Mouse (Mus musculus) forebrain, embryonic 12.5 days (tissue): ENCODE measurements around the gene Oas1g. TPM values are rescaled to one million over a fixed set of nuclear protein-coding genes. Genes with fewer than 3 reads are reported as not detected.
"Not testable (repeated sequence)": the region's sequence is repeated elsewhere in the genome, so short reads cannot be mapped to it uniquely, and the experiment has no call there.

Experiments used
- ATAC-seq: fragments of 200-750 bp; cut with Nextera tagmentation; 2 replicates; pipeline ENCODE4 v1.8.0; 2017; ENCODE audit warnings: moderate TSS enrichment; ENCODE audit not compliant: low FRiP score
- H3K27ac ChIP-seq: fragments of 300-500 bp; sonication (generic); 2 replicates; pipeline ENCODE4 v1.5.1; 2016; ENCODE audit warnings: mild to moderate bottlenecking
- H3K27me3 ChIP-seq: fragments of 300-500 bp; sonication (generic); 2 replicates; pipeline ENCODE4 v1.6.1; 2016; ENCODE audit warnings: mild to moderate bottlenecking
- H3K36me3 ChIP-seq: fragments of 300-500 bp; sonication (generic); replicated peaks from 2 replicates; pipeline ENCODE4 v1.6.1; 2016; ENCODE audit warnings: mild to moderate bottlenecking
- H3K4me1 ChIP-seq: fragments of 300-500 bp; sonication (generic); 2 replicates; pipeline ENCODE4 v1.6.1; 2016
- H3K4me2 ChIP-seq: fragments of 300-500 bp; sonication (generic); 2 replicates; pipeline ENCODE4 v1.6.1; 2016; ENCODE audit warnings: mild to moderate bottlenecking, moderate library complexity
- H3K4me3 ChIP-seq: fragments of 300-500 bp; sonication (generic); replicated peaks from 2 replicates; pipeline ENCODE4 v1.5.1; 2016; ENCODE audit warnings: mild to moderate bottlenecking
- H3K9ac ChIP-seq: fragments of 300-500 bp; sonication (generic); 2 replicates; pipeline ENCODE4 v1.6.1; 2016; ENCODE audit warnings: mild to moderate bottlenecking
- H3K9me3 ChIP-seq: fragments of 300-500 bp; sonication (generic); 2 replicates; pipeline ENCODE4 v1.6.1; 2016
- WGBS: fragments of 180-500 bp; shearing (Covaris S2); methylation state at CpG from one replicate; pipeline ENCODE4 v1.1.7; 2016; 5-methylcytosine and 5-hydroxymethylcytosine counted together
- polyA plus RNA-seq: library from polyadenylated mRNA; unstranded; fragments of >200 nt; fragmentation: Nextera tagmentation; extraction: Ambion mirVana; gene quantifications from 2 replicates; pipeline ENCODE4 v1.2.1, GENCODE M21; 2016

The Oas1g gene
- polyA plus RNA-seq, 1 experiment from 2014 or later = not detected

- not testable (repeated sequence) for H3K4me3 ChIP-seq, H3K27me3 ChIP-seq, H3K4me1 ChIP-seq, H3K9ac ChIP-seq, H3K4me2 ChIP-seq, ATAC-seq, H3K27ac ChIP-seq, H3K36me3 ChIP-seq, H3K9me3 ChIP-seq
- WGBS = 77% methylated on average over 2 of the region's 2 CpGs
Observed at GRCm38 (mm10) chr5:120878803-120879202, 8.6 kb downstream of the Oas1g start.

GRCm38 (mm10) chr5:120877407-120877806, 10.0 kb downstream of the Oas1g start:
- ATAC-seq, H3K36me3 ChIP-seq, H3K9me3 ChIP-seq, H3K4me2 ChIP-seq, H3K9ac ChIP-seq, H3K27me3 ChIP-seq, H3K4me1 ChIP-seq, H3K4me3 ChIP-seq, H3K27ac ChIP-seq: not testable (repeated sequence)
- 83% methylated on average over 2 of the region's 2 CpGs for whole genome bisulfite sequencing

- 85% methylated on average over 2 of the region's 3 CpGs for WGBS
- ATAC-seq, H3K4me3 ChIP-seq: not testable (repeated sequence)
Observed at GRCm38 (mm10) chr5:120876839-120877238, 10.6 kb downstream of the Oas1g start.

GRCm38 (mm10) chr5:120871469-120871868, 15.9 kb downstream of the Oas1g start:
- no peaks in the 10 kb centered on the region for H3K4me1 ChIP-seq
- no peaks in the 10 kb centered on the region for H3K27me3 ChIP-seq
- no peak overlapping the region for H3K9ac ChIP-seq
- no peaks in the 10 kb centered on the region for H3K36me3 ChIP-seq
- no peak for ATAC-seq
- H3K9me3 ChIP-seq = no peaks in the 10 kb centered on the region
- WGBS = 60% methylated on average over 2 of the region's 2 CpGs
- H3K27ac ChIP-seq = no peak overlapping the region
- H3K4me2 ChIP-seq = no peak overlapping the region
- no peak overlapping the region for H3K4me3 ChIP-seq

More at GRCm38 (mm10) chr5:120876839-120877238, 10.6 kb downstream of the Oas1g start:
- H3K9ac ChIP-seq, H3K4me2 ChIP-seq, H3K36me3 ChIP-seq, H3K27me3 ChIP-seq, H3K9me3 ChIP-seq, H3K4me1 ChIP-seq, H3K27ac ChIP-seq: not testable (repeated sequence)

- no peaks in the 10 kb centered on the region for H3K27me3 ChIP-seq
- no peak overlapping the region for H3K9ac ChIP-seq
- 68% methylated on average over 7 of the region's 7 CpGs for WGBS
- H3K4me3 ChIP-seq = no peak overlapping the region
- no peaks in the 10 kb centered on the region for H3K36me3 ChIP-seq
- no peak overlapping the region for H3K4me2 ChIP-seq
- no peaks in the 10 kb centered on the region for H3K4me1 ChIP-seq
- no peak overlapping the region for H3K27ac ChIP-seq
- no peak for ATAC-seq
- H3K9me3 ChIP-seq = no peaks in the 10 kb centered on the region
Observed at GRCm38 (mm10) chr5:120870782-120871181, 16.6 kb downstream of the Oas1g start.

GRCm38 (mm10) chr5:120870081-120870480, 17.3 kb downstream of the Oas1g start:
- ATAC-seq = no peak
- no peaks in the 10 kb centered on the region for H3K27me3 ChIP-seq
- no peak overlapping the region for H3K9ac ChIP-seq
- H3K9me3 ChIP-seq = no peaks in the 10 kb centered on the region
- no peak overlapping the region for H3K27ac ChIP-seq
- H3K4me2 ChIP-seq = no peak overlapping the region
- H3K36me3 ChIP-seq = no peaks in the 10 kb centered on the region
- WGBS = 73% methylated on average over 3 of the region's 3 CpGs
- H3K4me3 ChIP-seq = no peak overlapping the region
- no peaks in the 10 kb centered on the region for H3K4me1 ChIP-seq

GRCm38 (mm10) chr5:120869436-120870015, 17.9 kb downstream of the Oas1g start:
- Histone ChIP-seq H3K4me2 (no peak overlapping the region), H3K9me3 (no peaks in the 10 kb centered on the region), H3K4me3 (no peak overlapping the region), H3K27ac (no peak overlapping the region), H3K27me3 (no peaks in the 10 kb centered on the region), H3K9ac (no peak overlapping the region), H3K4me1 (no peaks in the 10 kb centered on the region), H3K36me3 (no peaks in the 10 kb centered on the region)
- no peak for ATAC-seq
- 80% methylated on average over 7 of the region's 7 CpGs for WGBS

- 71% methylated on average over 3 of the region's 3 CpGs for WGBS
- Histone ChIP-seq H3K9ac (no peak overlapping the region), H3K27me3 (no peaks in the 10 kb centered on the region), H3K4me1 (no peaks in the 10 kb centered on the region), H3K27ac (no peak overlapping the region), H3K9me3 (no peaks in the 10 kb centered on the region), H3K36me3 (no peaks in the 10 kb centered on the region), H3K4me2 (no peak overlapping the region), H3K4me3 (no peak overlapping the region)
- ATAC-seq = no peak
Observed at GRCm38 (mm10) chr5:120865336-120865860, 22.0 kb downstream of the Oas1g start.

GRCm38 (mm10) chr5:120861121-120861520, 26.3 kb downstream of the Oas1g start, which contains the start of gene Oas1h:
Oas1h (plus strand) TSS chr5:120861421.
- H3K36me3 ChIP-seq = no peaks in the 10 kb centered on the region
- no peaks in the 10 kb centered on the region for H3K27me3 ChIP-seq
- no peaks in the 10 kb centered on the region for H3K4me1 ChIP-seq
- no peak for ATAC-seq
- no peak within 1 kb of the TSS for H3K9ac ChIP-seq
- no peak within 1 kb of the TSS for H3K27ac ChIP-seq
- H3K4me2 ChIP-seq = no peak within 1 kb of the TSS
- 52% methylated on average over 4 of the region's 4 CpGs for WGBS
- H3K9me3 ChIP-seq = no peaks in the 10 kb centered on the region
- H3K4me3 ChIP-seq = no peak within 1 kb of the TSS

GRCm38 (mm10) chr5:120859241-120859640, 28.2 kb downstream of the Oas1g start:
- H3K4me1 ChIP-seq = no peaks in the 10 kb centered on the region
- ATAC-seq = no peak
- H3K27ac ChIP-seq = no peak overlapping the region
- peaks cover 8% of the 10 kb centered on the region; the same call in 1 of the 2 replicates for H3K9me3 ChIP-seq
- WGBS = 78% methylated on average over 2 of the region's 2 CpGs
- H3K4me3 ChIP-seq = no peak overlapping the region
- no peaks in the 10 kb centered on the region for H3K36me3 ChIP-seq
- H3K9ac ChIP-seq = no peak overlapping the region
- H3K4me2 ChIP-seq = no peak overlapping the region
- no peaks in the 10 kb centered on the region for H3K27me3 ChIP-seq

- H3K4me1 ChIP-seq = no peaks in the 10 kb centered on the region
- H3K4me3 ChIP-seq = no peak overlapping the region
- 61% methylated on average over 3 of the region's 3 CpGs for WGBS
- H3K4me2 ChIP-seq = no peak overlapping the region
- ATAC-seq = no peak
- H3K9ac ChIP-seq = no peak overlapping the region
- peaks cover 10% of the 10 kb centered on the region for H3K9me3 ChIP-seq
- H3K27ac ChIP-seq = no peak overlapping the region
- H3K36me3 ChIP-seq = no peaks in the 10 kb centered on the region
- H3K27me3 ChIP-seq = no peaks in the 10 kb centered on the region; the same call in 1 of the 2 replicates
Observed at GRCm38 (mm10) chr5:120849601-120850136, 37.7 kb downstream of the Oas1g start.

- ATAC-seq = no peak
- Histone ChIP-seq H3K27me3 (no peaks in the 10 kb centered on the region; the same call in 1 of the 2 replicates), H3K4me1 (no peaks in the 10 kb centered on the region), H3K9me3 (no peaks in the 10 kb centered on the region), H3K27ac (no peak within 1 kb of the TSS), H3K9ac (no peak within 1 kb of the TSS), H3K4me3 (no peak within 1 kb of the TSS), H3K4me2 (no peak within 1 kb of the TSS), H3K36me3 (no peaks in the 10 kb centered on the region)
- 87% methylated on average over 4 of the region's 4 CpGs for WGBS
Observed at GRCm38 (mm10) chr5:120847067-120847466, 40.3 kb downstream of the Oas1g start, which contains the start of gene Oas1f. Oas1f (plus strand) TSS chr5:120847367.

- no peak for ATAC-seq
- Histone ChIP-seq H3K27ac (no peak overlapping the region), H3K4me3 (no peak overlapping the region), H3K9ac (no peak overlapping the region), H3K9me3 (no peaks in the 10 kb centered on the region), H3K36me3 (no peaks in the 10 kb centered on the region), H3K4me2 (no peak overlapping the region), H3K27me3 (no peaks in the 10 kb centered on the region; the same call in 1 of the 2 replicates), H3K4me1 (no peaks in the 10 kb centered on the region)
- WGBS = 77% methylated on average over 3 of the region's 3 CpGs
Observed at GRCm38 (mm10) chr5:120844713-120845112, 42.7 kb downstream of the Oas1g start.
